Mouse (Mus musculus) induced T-regulatory cell, adult 2 months (primary cell): ENCODE results near the gene Gsto2.

ENCODE experiments used
- DNase-seq: peaks from one replicate; pipeline ENCODE4 v3.0.0-alpha.2; 2012; ENCODE audit warnings: low read depth

Gene Gsto2

DNA sequence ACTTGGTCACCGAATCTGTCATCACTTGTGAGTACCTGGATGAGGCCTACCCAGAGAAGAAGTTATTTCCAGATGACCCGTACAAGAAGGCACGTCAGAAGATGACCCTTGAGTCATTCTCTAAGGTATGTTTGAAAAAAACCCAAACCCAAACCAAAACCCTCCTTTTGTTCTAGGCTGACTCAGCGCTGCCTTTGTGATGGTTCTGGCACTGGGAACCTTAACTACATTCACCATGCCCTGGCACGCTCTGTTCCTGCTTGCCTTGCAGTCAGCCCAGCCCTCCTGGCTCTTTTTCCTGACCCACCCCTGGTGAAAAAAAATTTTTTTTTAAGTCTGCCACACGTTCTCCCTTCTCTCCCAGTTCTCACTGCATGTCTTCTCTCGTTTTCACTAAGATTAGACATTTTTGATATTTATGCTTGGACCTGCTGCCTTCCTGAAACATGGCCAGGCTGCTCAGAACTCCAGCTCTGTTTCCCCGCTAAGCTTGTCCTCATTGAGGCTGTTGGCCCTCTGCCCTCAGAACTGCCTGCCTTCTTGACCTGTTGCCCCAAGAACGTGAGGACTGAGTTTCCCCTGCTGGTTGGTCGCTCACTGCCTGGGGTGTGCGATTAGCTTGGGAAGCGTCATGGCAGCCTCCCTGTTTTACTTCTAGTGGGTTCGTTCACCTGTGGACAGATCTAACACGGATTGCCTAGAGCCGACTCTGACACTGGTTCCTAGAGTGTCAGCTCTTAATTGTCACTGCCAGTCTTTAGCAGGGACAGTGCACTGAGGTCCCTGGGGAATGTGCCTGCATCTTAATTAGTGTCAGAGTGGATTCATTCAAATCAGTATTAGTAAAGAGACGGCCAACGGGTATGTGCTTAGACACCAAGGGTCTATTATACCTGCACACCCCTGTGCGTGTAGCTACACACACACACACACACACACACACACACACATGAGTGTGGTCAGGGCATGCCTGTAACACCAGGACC, 7.1 kb upstream of the Gsto2 start:
- no peak for DNase-seq

DNA sequence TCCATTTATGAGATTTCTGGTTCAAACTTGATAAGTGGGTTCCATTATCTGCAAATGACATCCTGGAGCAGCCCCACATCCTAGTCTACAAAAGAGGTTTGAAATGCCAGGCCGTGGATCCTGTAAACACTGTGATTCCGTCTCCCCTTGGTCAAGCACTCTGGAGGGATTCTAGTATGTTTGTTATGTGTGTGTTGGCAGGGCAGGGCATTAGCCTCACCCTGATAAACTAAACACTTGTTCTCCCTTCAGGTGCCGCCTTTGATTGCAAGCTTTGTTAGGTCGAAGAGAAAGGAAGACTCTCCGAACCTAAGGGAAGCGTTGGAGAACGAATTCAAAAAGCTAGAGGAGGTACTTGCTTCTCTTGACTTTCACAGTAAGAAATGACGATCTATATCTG, 6.2 kb upstream of the Gsto2 start:
- DNase-seq = no peak

- DNase-seq = no peak
These were observed 2.8 kb upstream of the Gsto2 start for GRCm38 (mm10) chr19:47862581-47862980.

GRCm38 (mm10) chr19:47864051-47864450, 1.3 kb upstream of the Gsto2 start:
- no peak for DNase-seq

DNA sequence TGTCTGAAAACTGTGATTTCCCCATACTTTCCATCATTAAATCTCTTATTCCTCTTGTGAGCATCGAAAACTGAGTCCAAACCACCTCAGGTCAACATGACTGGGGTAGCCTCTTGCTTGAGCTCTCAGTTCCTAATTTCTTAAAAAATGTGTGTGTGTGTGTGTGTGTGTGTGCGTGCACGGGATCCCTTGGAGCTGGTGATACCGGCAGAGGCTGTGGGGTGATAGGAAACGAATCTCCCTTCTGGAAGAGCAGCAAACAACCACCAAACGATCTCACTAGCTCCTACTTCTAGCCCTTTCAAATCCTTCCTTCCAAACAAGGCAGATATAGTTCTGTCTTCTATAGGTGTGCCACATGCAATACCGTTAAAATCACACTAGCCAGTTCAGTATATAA, 613 bp upstream of the Gsto2 start:
- DNase-seq = no peak

DNA sequence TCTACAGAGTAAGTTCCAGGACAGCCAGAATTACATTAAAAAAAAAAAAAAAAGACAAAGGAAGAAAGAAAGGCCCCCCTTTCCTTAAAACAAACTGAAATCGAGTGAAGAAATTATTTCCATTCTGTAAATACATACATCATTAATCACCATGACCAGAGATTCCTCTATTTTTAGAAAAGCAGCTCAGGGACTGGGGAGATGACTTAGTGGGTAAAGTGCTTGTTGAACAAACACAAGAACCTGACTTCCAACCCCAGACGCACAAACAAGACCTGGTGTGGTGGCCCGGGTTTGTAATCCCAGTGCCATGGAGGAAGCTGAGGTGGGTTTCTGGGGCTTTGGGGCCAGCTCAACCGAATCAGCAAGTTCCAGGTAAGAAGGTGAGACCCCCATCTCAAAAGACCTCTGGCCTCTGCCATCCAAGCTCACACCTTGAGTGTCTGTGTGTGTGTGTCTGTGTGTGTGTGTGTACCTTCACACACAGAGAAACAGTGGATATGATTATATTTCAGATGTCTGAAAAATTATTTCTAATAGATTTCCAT, 2.4 kb downstream of the Gsto2 start:
- no peak for DNase-seq

DNA sequence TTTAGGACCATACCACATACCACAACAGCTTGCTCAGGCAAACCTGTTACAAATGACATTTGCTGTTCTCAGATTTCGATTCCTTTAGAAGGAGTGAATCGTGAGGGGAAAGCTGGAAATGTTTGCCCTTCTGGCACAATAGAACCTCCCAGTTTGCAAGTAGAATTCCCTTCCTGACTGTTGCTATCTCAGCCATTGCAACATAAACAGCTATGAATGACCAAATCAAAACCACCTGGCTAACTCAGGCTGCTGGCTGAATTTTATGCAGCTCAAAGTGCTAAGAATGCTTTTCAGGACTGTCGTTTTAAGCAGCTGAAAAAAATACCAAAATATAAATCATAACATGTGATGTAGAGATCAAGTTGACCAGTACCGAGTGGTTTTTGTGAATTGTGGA, 3.6 kb downstream of the Gsto2 start:
- no peak for DNase-seq

DNA sequence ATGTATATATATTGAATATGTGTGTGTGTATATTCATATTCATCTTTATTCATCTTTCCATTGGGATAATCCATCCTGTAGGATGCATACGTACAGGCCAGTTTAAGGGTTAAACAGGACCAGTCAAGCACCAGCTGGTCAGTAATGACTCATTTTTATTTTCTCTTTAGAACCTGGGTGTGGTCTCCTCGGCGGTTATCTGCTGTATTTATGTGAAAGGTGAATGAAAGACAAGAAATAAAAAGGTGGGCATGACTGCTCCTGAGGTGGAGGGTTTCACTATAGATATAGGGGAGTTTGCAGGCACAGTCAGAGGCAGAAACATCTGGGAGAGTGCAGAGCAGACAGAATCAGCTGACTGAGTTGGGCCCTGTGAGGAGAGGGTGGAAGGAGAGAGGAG, 4.2 kb downstream of the Gsto2 start:
- no peak for DNase-seq

DNA sequence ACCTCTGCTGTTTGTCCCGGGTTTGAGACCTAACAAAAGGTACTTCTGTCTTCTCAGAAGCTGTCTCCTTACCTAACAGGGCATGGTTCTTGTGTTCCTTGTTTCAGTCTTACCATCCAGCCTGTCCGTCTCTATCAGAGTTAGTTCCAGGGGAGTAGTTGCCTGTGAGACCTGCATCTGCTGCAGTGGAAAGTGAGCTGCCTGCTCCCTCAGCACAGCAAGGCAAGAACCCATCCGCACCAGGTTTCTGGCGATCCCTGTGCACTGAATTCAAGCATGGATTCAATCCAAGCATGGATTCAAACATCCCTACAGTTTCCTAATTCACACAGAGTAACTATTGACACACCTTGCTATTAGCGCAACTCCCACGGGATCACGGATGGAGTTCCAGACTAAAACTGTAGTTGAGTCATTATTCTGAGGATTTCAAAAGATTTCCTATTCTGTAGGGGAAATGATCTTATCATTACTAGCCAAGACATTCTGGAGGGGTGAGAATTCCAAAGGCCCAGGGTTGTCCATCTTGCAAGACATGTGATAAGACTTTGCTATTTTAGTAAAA, 4.8 kb downstream of the Gsto2 start:
- no peak for DNase-seq

DNA sequence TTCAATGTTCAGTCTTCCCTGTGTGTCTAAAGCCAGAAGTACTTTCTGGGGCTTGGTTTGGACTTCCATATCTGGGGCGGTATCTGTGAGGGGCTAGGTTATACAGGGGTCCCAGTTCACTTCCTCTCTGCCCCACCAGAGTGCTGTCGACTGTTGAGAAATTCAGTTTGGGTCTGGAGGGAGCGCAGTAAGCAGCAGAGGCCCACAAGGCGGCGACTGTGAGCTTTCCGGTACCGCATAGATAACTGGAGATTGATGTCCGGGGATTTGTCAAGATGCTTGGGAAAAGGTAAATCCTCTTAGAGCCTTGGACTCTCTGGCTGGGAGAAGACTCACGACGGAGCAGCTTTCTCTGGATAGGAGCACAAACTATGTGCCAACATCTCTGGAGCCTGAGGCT, 6.2 kb downstream of the Gsto2 start:
- DNase-seq = peak; percentile 32

GRCm38 (mm10) chr19:47876252-47876651, 10.9 kb downstream of the Gsto2 start:
- no peak for DNase-seq

- no peak for DNase-seq
These were observed 16.2 kb downstream of the Gsto2 start for GRCm38 (mm10) chr19:47881538-47881937.

DNA sequence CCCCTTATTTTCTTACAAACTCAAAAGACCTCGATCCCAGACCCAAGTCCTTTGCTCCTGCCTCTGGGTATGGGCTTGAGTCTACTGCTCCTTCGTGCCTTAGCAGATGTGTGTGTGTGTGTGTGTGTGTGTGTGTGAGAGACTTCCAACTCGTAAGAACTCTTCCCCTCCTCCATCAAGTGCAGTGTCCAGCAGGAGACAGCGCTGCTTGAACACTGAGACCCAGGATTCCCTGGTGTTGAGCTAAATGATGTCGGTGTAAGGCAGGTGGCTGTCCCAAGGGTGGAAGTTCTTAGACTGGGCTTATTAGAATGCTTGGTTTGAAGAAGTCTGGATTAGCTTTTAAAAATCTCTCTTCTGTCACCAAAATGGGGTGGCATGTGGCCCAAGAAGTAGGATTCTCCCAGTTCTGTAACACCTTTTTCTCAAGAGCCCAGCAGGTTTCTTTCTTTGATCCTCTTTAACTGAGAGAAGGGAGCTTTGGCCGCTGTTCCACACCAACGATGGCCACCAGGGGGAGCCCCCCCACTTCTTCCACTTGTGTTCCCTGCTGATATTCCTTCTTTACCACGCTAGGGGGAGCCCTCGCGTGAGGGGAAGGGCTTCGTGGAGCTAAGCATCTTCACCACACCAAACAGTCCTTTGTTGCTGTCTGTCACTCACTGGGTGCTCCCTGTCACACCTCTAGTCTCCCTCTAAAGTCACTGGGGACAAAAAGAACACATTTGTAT, 17.0 kb downstream of the Gsto2 start:
- DNase-seq = peak; percentile 96

GRCm38 (mm10) chr19:47882882-47883254, 17.5 kb downstream of the Gsto2 start:
- DNase-seq = no peak

DNA sequence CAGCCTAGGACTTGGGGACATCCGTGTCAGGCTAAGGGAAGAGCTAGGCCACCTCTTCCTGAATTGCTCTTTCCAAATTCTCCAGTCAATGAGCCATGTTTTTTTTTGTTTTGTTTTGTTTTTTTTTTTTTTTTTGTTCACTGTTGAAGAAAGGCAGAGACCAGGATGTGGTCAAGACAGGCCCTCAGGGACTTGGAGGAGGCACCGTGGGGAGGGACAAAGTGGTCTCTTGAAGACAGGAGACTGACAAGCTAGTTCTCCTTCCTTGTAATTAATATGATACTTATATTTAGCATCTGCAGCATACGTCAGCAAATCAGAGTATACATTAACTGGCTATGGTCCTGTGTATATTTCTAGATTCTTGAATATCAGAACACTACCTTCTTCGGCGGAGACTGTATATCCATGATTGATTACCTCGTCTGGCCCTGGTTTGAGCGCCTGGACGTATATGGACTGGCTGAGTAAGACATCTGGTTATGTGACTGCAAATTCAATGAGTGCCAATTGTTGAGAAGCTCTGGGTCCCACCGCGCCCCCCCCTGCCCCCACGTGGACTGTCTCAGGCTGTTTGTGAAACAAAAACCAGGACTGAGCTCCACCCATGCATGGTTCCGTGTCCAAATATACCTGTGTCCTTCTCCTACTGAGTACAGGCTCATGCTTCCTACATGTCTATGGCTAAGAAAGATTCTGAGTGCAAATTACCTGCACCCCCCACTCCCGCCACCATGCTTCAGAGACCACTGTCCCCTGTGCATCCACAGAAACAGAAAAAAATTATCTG, 19.2 kb downstream of the Gsto2 start:
- no peak for DNase-seq

GRCm38 (mm10) chr19:47885191-47885743, 19.9 kb downstream of the Gsto2 start:
- DNase-seq = no peak

DNA sequence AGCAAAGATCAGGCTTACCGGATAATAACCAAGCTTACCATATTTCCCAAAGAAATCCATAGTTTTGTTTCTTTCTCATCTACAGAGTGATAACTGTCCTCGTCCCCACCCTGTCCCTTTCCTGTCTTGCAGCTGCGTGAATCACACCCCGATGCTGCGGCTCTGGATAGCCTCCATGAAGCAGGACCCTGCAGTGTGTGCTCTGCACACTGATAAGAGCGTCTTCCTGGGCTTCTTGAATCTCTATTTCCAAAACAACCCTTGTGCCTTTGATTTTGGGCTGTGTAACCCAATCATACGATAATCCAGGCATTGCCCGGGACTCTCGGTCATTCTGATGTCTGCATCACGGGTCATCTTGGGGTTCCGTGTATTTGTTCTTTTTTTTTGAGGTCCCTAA, 20.6 kb downstream of the Gsto2 start:
- DNase-seq = no peak

GRCm38 (mm10) chr19:47886617-47887016, 21.3 kb downstream of the Gsto2 start:
- DNase-seq = no peak

GRCm38 (mm10) chr19:47887417-47887816, 22.1 kb downstream of the Gsto2 start:
- peak; percentile 57 for DNase-seq

DNA sequence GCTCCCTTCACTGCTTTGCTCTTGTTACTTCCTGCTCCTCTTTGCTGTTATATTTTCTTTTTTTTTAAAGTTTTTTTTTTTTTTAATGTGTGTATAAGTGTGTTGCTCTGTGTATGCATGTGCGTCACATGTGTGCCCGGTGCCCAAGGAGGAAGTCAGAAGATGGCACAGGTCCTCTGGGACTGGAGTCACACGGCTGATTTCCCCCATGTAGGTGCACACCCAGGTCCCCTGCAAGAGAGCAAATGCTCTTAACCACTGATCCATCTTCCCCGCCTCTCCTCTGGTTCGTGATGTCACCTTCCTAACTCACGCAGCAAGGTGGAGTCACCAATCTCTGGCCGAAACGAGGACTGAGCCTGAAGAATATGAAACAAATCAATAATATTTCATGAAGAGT, 22.7 kb downstream of the Gsto2 start:
- DNase-seq = no peak

- peak; percentile 72 for DNase-seq
These were observed 25.3 kb downstream of the Gsto2 start for GRCm38 (mm10) chr19:47890489-47891130.
